Comparison of ENCODE assay signal across 9 mouse cellular contexts in genomic region chr11:76167079-76167765, GRCm38 (mm10). TPM values are rescaled to one million over a fixed set of nuclear protein-coding genes. Genes with fewer than 3 reads are reported as not detected.
A peak's percentile ranks its signal among the peaks of the same experiment; 100 is the strongest.
DNase-seq lines count a peak whose midpoint lies in the region; TF ChIP-seq lines count a peak whose summit lies in the region.
"Had no signal": no experiment of that assay in that cellular context is flagged by ENCODE, and none has a peak within 500 bp of the region (broad histone marks: within the 10 kb centered on the region; RNA-seq: fewer than 3 reads in every experiment).

No protein-coding gene starts in this region.

- H3K36me3 ChIP-seq in heart, adult 2 months (ENCODE audit: control insufficient read depth, insufficient read depth, low read length) = no peaks in the 10 kb centered on the region
- peaks cover 18% of the 10 kb centered on the region for H3K36me3 ChIP-seq in heart, embryonic 10.5 days
- H3K36me3 ChIP-seq in ES-Bruce4 (ENCODE audit: control insufficient read depth, insufficient read depth, low read length, poor library complexity, severe bottlenecking) = no peaks in the 10 kb centered on the region
- H3K36me3 ChIP-seq in splenic B cell, adult 2 months (ENCODE audit: control insufficient read depth, insufficient read depth, low read length, poor library complexity, severe bottlenecking) = peaks cover 5% of the 10 kb centered on the region

- H3K27ac ChIP-seq in heart, adult 2 months = no peak overlapping the region; the same call in 1 of the 2 replicates
- H3K27ac ChIP-seq in heart, embryonic 10.5 days = no peak overlapping the region
- no peak overlapping the region for H3K27ac ChIP-seq in ES-Bruce4 (ENCODE audit: insufficient read depth, low read length)
- H3K27ac ChIP-seq in layer of hippocampus, adult 2 months = peak overlapping the region; percentile 53

- no peaks in the 10 kb centered on the region for H3K27me3 ChIP-seq in heart, adult 2 months (ENCODE audit: control insufficient read depth, insufficient read depth, low read length)
- H3K27me3 ChIP-seq in heart, embryonic 10.5 days (ENCODE audit: insufficient read depth, poor library complexity, severe bottlenecking) = no peaks in the 10 kb centered on the region
- no peaks in the 10 kb centered on the region for H3K27me3 ChIP-seq in ES-Bruce4 (ENCODE audit: control insufficient read depth, insufficient read depth, low read length, poor library complexity, severe bottlenecking)
- no peaks in the 10 kb centered on the region for H3K27me3 ChIP-seq in splenic B cell, adult 2 months (ENCODE audit: control insufficient read depth, insufficient read depth, low read length, poor library complexity, severe bottlenecking)

- DNase-seq in heart, adult 2 months = peak; percentile 55 to 70
- DNase-seq in heart, embryonic 10.5 days (ENCODE audit: low spot score) = no peak
- peak; percentile 71 for DNase-seq in c-Kit-positive CD71-positive TER-119-negative erythroid progenitor cells, embryonic 14.5 days (ENCODE audit: low read depth)
- DNase-seq in frontal cortex, postnatal 10 days (ENCODE audit: low spot score in 2 of 2) = peak; percentile 25 to 61
- DNase-seq in layer of hippocampus, adult 2 months (ENCODE audit: low spot score in 2 of 2) = peak; percentile 74 to 85
- DNase-seq in lung, postnatal 4 days = peak; percentile 60 to 83
- DNase-seq in splenic B cell, adult 2 months (ENCODE audit: low read depth, low spot score) = peak; percentile 81

- no peaks in the 10 kb centered on the region for H3K9me3 ChIP-seq in heart, embryonic 10.5 days
- H3K9me3 ChIP-seq in ES-Bruce4 (replicated peaks; ENCODE audit: control insufficient read depth, insufficient read depth, low read length, poor library complexity, severe bottlenecking) = no peaks in the 10 kb centered on the region

- no peak for TF ChIP-seq POLR2A in heart, adult 2 months (IDR thresholded peaks at IDR 0.05; ENCODE audit: insufficient read depth, low read depth, low read length)
- TF ChIP-seq POLR2A in ES-Bruce4 (IDR thresholded peaks at IDR 0.05; ENCODE audit: insufficient read depth, low read length) = no peak

- no peaks in the 10 kb centered on the region for H3K79me2 ChIP-seq in heart, adult 2 months (replicated peaks; ENCODE audit: control insufficient read depth, insufficient read depth, low read length)

- H3K9ac ChIP-seq in heart, adult 2 months (ENCODE audit: low read depth, low read length) = no peak overlapping the region
- no peak overlapping the region for H3K9ac ChIP-seq in ES-Bruce4 (ENCODE audit: low read depth, poor library complexity, severe bottlenecking)

- intact Hi-C loops in heart, adult 2 months (cut with DNase I) = loop anchor here (1.0 to 5.0 kb wide), 7 partner anchors 35 to 452 kb away; partner anchors contain the start of gene Rflnb

- 13% methylated on average over 5 of the region's 5 CpGs for WGBS in heart, adult 2 months
- 36% methylated on average over 5 of the region's 5 CpGs for WGBS in heart, embryonic 10.5 days

- TF ChIP-seq CTCF in heart, adult 2 months (IDR thresholded peaks at IDR 0.05) = peak; percentile 84
- peak; percentile 37 for TF ChIP-seq CTCF in ES-Bruce4 (IDR thresholded peaks at IDR 0.05; ENCODE audit: low read depth, low read length)
- peak; percentile 88 for TF ChIP-seq CTCF in layer of hippocampus, adult 2 months (conservative IDR thresholded peaks at IDR 0.05)

- peaks cover 7% of the 10 kb centered on the region for H3K4me1 ChIP-seq in heart, adult 2 months (ENCODE audit: control insufficient read depth, insufficient read depth, low read length)
- no peaks in the 10 kb centered on the region for H3K4me1 ChIP-seq in heart, embryonic 10.5 days
- no peaks in the 10 kb centered on the region for H3K4me1 ChIP-seq in ES-Bruce4 (ENCODE audit: control insufficient read depth, insufficient read depth, low read length)

- no peak overlapping the region for H3K4me3 ChIP-seq in heart, adult 2 months
- no peak overlapping the region for H3K4me3 ChIP-seq in heart, embryonic 10.5 days
- no peak overlapping the region for H3K4me3 ChIP-seq in ES-Bruce4 (ENCODE audit: low read depth, low read length)
- H3K4me3 ChIP-seq in layer of hippocampus, adult 2 months = no peak overlapping the region
- H3K4me3 ChIP-seq: myocyte had no signal

- TF ChIP-seq EP300 in heart, adult 2 months (IDR thresholded peaks at IDR 0.05; ENCODE audit: insufficient read depth, low read depth, low read length) = no peak
- no peak for TF ChIP-seq EP300 in ES-Bruce4 (IDR thresholded peaks at IDR 0.05; ENCODE audit: insufficient read depth, low read depth, low read length)

RNA-seq across cellular contexts. Expression of gene Vps53, which starts 12.2 kb away (rescaled TPM):
- total RNA-seq in heart, adult 2 months (2021) = 10 to 100 TPM; 24.3 to 25.1 TPM
- polyA plus RNA-seq in heart, adult 2 months (2012; rRNA removed) = 16.4 and 20.5 TPM in 2 replicates
- polyA plus RNA-seq in heart, embryonic 10.5 days (2016; fragmentation: Nextera tagmentation; extraction: Ambion mirVana) = 35.1 and 37.7 TPM in 2 replicates
- 24.3 and 26.2 TPM in 2 replicates for polyA plus RNA-seq in ES-Bruce4 (2011; ENCODE audit: insufficient read depth, insufficient read length, low read depth, missing spikeins)
- 100 to 1,000 TPM in 1 of 2 experiments, 10 to 100 TPM in 1; 97.1 to 103 TPM for total RNA-seq in layer of hippocampus, adult 2 months (2021)

RNA-seq across cellular contexts. Expression of gene Fam57a, which starts 12.2 kb away (rescaled TPM):
- 1 to 10 TPM; 2.0 to 3.0 TPM for total RNA-seq in heart, adult 2 months (2021)
- 4.2 and 5.4 TPM in 2 replicates for polyA plus RNA-seq in heart, adult 2 months (2012; rRNA removed)
- 32.7 and 35.9 TPM in 2 replicates for polyA plus RNA-seq in heart, embryonic 10.5 days (2016; fragmentation: Nextera tagmentation; extraction: Ambion mirVana)
- polyA plus RNA-seq in ES-Bruce4 (2011; ENCODE audit: insufficient read depth, insufficient read length, low read depth, missing spikeins) = 7.3 and 9.0 TPM in 2 replicates
- 10 to 100 TPM; 17.7 to 20.9 TPM for total RNA-seq in layer of hippocampus, adult 2 months (2021)

RNA-seq across cellular contexts. Expression of gene Dbil5, which starts 50.2 kb away (rescaled TPM):
- under 1 TPM in 1 of 2 experiments, not detected in 1; 0.43 TPM for total RNA-seq in heart, adult 2 months (2021)
- polyA plus RNA-seq in heart, adult 2 months (2012; rRNA removed) = 0.73 and 1.2 TPM in 2 replicates
- polyA plus RNA-seq in heart, embryonic 10.5 days (2016; fragmentation: Nextera tagmentation; extraction: Ambion mirVana) = 0.80 and 1.1 TPM in 2 replicates
- polyA plus RNA-seq in ES-Bruce4 (2011; ENCODE audit: insufficient read depth, insufficient read length, low read depth, missing spikeins) = not detected in 2 replicates
- 1 to 10 TPM in 1 of 2 experiments, under 1 TPM in 1; 0.91 to 1.6 TPM for total RNA-seq in layer of hippocampus, adult 2 months (2021)

RNA-seq across cellular contexts. Expression of gene Gemin4, which starts 50.2 kb away (rescaled TPM):
- total RNA-seq in heart, adult 2 months (2021) = 1 to 10 TPM; 3.9 to 4.5 TPM
- polyA plus RNA-seq in heart, adult 2 months (2012; rRNA removed) = 2.3 and 3.8 TPM in 2 replicates
- polyA plus RNA-seq in heart, embryonic 10.5 days (2016; fragmentation: Nextera tagmentation; extraction: Ambion mirVana) = 40.0 and 42.1 TPM in 2 replicates
- 31.6 and 32.2 TPM in 2 replicates for polyA plus RNA-seq in ES-Bruce4 (2011; ENCODE audit: insufficient read depth, insufficient read length, low read depth, missing spikeins)
- total RNA-seq in layer of hippocampus, adult 2 months (2021) = 1 to 10 TPM; 4.9 to 5.6 TPM

Comparison
In these comparisons a context has a peak if more than half of its experiments do, and no peak if none do; other contexts are left out.
1. CTCF ChIP-seq: peak in every context shown above with its lines; median percentile 88 in layer of hippocampus, adult 2 months; 84 in heart, adult 2 months; 37 in ES-Bruce4.